ENCODE assay signal across 8 mouse cellular contexts in genomic region chr1:36088367-36088766, GRCm38 (mm10). TPM values are rescaled to one million over a fixed set of nuclear protein-coding genes. Genes with fewer than 3 reads are reported as not detected.
DNase-seq lines count a peak whose midpoint lies in the region; ATAC-seq and TF ChIP-seq lines count a peak whose summit lies in the region.

No protein-coding gene starts in this region.

- peaks cover 20% of the 10 kb centered on the region for H3K36me3 ChIP-seq in limb, embryonic 14.5 days (ENCODE audit: control insufficient read depth, insufficient read depth, low read length)
- H3K36me3 ChIP-seq in stomach, postnatal 0 days (ENCODE audit: control insufficient read depth, insufficient read depth, low read length): no peaks in the 10 kb centered on the region; the same call in none of the 2 replicates

- H3K4me1 ChIP-seq in limb, embryonic 14.5 days (ENCODE audit: control insufficient read depth, insufficient read depth, low read length): peaks cover 27% of the 10 kb centered on the region
- H3K4me1 ChIP-seq in stomach, postnatal 0 days (replicated peaks; ENCODE audit: control insufficient read depth, insufficient read depth): peaks cover 18% of the 10 kb centered on the region

- no peak for TF ChIP-seq EP300 in stomach, postnatal 0 days (optimal IDR thresholded peaks at IDR 0.05)

- H3K4me3 ChIP-seq in limb, embryonic 14.5 days (replicated peaks; ENCODE audit: low read length): no peak overlapping the region
- no peak overlapping the region for H3K4me3 ChIP-seq in stomach, postnatal 0 days (ENCODE audit: low read depth, low read length)

- no peak overlapping the region for H3K27ac ChIP-seq in limb, embryonic 14.5 days (replicated peaks; ENCODE audit: low read depth, low read length)
- H3K27ac ChIP-seq in stomach, postnatal 0 days (replicated peaks): peak overlapping the region; percentile 86

- peak; percentile 46 for DNase-seq in adrenal gland, postnatal 10 days
- DNase-seq in adrenal gland, postnatal 4 days (ENCODE audit: low spot score in 2 of 2): no peak
- DNase-seq in urinary bladder, postnatal 14 days (ENCODE audit: low spot score): peak; percentile 39
- no peak for DNase-seq in urinary bladder, postnatal 10 days (ENCODE audit: low spot score)
- peak; percentile 11 for DNase-seq in limb, embryonic 14.5 days (ENCODE audit: low spot score)
- DNase-seq in stomach, postnatal 0 days (ENCODE audit: low spot score): peak; percentile 68
- no peak for DNase-seq in testis, postnatal 10 days (ENCODE audit: low spot score)

- no peak for TF ChIP-seq CTCF in stomach, postnatal 0 days (IDR thresholded peaks at IDR 0.05; ENCODE audit: low read depth)

- ATAC-seq in limb, embryonic 14.5 days (ENCODE audit: low FRiP score, low read depth): no peak
- peak; percentile 43 for ATAC-seq in stomach, postnatal 0 days (ENCODE audit: low FRiP score, low TSS enrichment)
- ATAC-seq in CD4-positive, CD25-positive, alpha-beta regulatory T cell, adult 4 months: no peak

- H3K9me3 ChIP-seq in limb, embryonic 14.5 days (ENCODE audit: control insufficient read depth, low read length): peaks cover 3% of the 10 kb centered on the region; the same call in 1 of the 2 replicates
- no peaks in the 10 kb centered on the region for H3K9me3 ChIP-seq in stomach, postnatal 0 days (ENCODE audit: control insufficient read depth, low read length)

- TF ChIP-seq POLR2A in limb, embryonic 14.5 days (IDR thresholded peaks at IDR 0.05; ENCODE audit: borderline replicate concordance, extremely low read depth, insufficient read depth, insufficient read length): no peak

- peak overlapping the region; percentile 31; the same call in 1 of the 2 replicates for H3K9ac ChIP-seq in limb, embryonic 14.5 days (ENCODE audit: low read depth, low read length, severe bottlenecking)
- 0 out of 2 replicates have a peak overlapping the region, but pooled peaks have one; percentile 27 for H3K9ac ChIP-seq in stomach, postnatal 0 days (ENCODE audit: low read length)

- 61% methylated on average over 4 of the region's 4 CpGs for WGBS in limb, embryonic 14.5 days
- 39% methylated on average over 4 of the region's 4 CpGs for WGBS in stomach, postnatal 0 days

- no peak overlapping the region for H3K4me2 ChIP-seq in limb, embryonic 14.5 days (replicated peaks; ENCODE audit: low read depth, low read length, severe bottlenecking)
- H3K4me2 ChIP-seq in stomach, postnatal 0 days (replicated peaks; ENCODE audit: low read depth): no peak overlapping the region

- no peaks in the 10 kb centered on the region for H3K27me3 ChIP-seq in limb, embryonic 14.5 days (ENCODE audit: control insufficient read depth, insufficient read depth, low read length)
- H3K27me3 ChIP-seq in stomach, postnatal 0 days (ENCODE audit: control insufficient read depth, insufficient read depth, low read length): no peaks in the 10 kb centered on the region

RNA-seq across cellular contexts. Expression of gene Hs6st1, which starts 20.2 kb away (rescaled TPM):
- total RNA-seq in adrenal gland, postnatal 10 days (2021): 10 to 100 TPM; 56.2 to 62.9 TPM
- 10 to 100 TPM; 79.2 to 89.3 TPM for total RNA-seq in adrenal gland, postnatal 4 days (2021)
- polyA plus RNA-seq in limb, embryonic 14.5 days (2012; rRNA removed): 50.5 and 63.4 TPM in 2 replicates
- polyA plus RNA-seq in limb, embryonic 14.5 days (2014; fragmentation: Nextera tagmentation; extraction: Ambion mirVana): 14.9 and 19.3 TPM in 2 replicates
- polyA plus RNA-seq in stomach, postnatal 0 days (2015; fragmentation: Nextera tagmentation; extraction: Ambion mirVana): 5.7 and 6.8 TPM in 2 replicates
- 1 to 10 TPM; 4.3 to 4.7 TPM for polyA plus RNA-seq in CD4-positive, CD25-positive, alpha-beta regulatory T cell, adult 4 months (2017; shearing (Covaris generic))

Comparison
In these comparisons a context has a peak if more than half of its experiments do, and no peak if none do; other contexts are left out.
1. DNase-seq: peak in adrenal gland, postnatal 10 days (single experiment), urinary bladder, postnatal 14 days (single experiment), limb, embryonic 14.5 days (single experiment) and stomach, postnatal 0 days (single experiment); none in adrenal gland, postnatal 4 days (0 of 2), urinary bladder, postnatal 10 days (single experiment) and testis, postnatal 10 days (single experiment).